Mouse (Mus musculus) left cerebral cortex, adult 18-20 months (tissue): ENCODE data around the gene Olfr61. TPM values are rescaled to one million over a fixed set of nuclear protein-coding genes. Genes with fewer than 3 reads are reported as not detected.
"Not testable (repeated sequence)": the region's sequence is repeated elsewhere in the genome, so short reads cannot be mapped to it uniquely, and the experiment has no call there.

ENCODE experiments used
- DNase-seq, 2 experiments: peaks; one replicate each; pipeline ENCODE4 v3.0.0; 2021 to 2022; ENCODE audit warnings: low spot score in 2 of 2, mixed read lengths in 1 of 2
- long read RNA-seq, 2 experiments: library from polyadenylated mRNA; stranded (forward); transcript quantifications; one replicate each; pipeline ENCODE4 v2.0.0; 2021
- total RNA-seq, 2 experiments: library from RNA; stranded (reverse); gene quantifications; 2 replicates each; pipeline ENCODE4 v1.2.3; 2021

Gene Olfr61
- not detected for total RNA-seq
- long read RNA-seq, experiment 1, result 0 reads
- long read RNA-seq, experiment 2, result 0 reads

DNA sequence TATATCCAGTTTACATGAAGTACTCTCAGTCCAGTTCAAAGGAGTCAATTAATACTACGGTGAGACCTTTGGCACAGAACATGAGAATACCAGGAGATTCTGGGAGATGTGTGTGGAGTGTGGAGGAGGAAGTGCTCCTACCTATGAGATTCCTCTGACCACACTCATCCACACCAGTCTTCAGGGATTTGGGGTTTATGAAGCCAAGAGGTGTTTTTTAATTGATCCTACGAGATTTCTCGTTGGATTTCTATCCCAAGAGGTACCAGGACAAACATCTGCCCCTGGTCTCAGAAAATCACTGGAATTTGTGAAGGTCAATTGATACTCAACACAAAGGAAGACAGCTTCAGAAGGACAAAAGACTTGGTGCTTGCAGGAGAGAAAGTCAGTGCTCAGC, at the start of gene Olfr61:
TSS of gene Olfr61 (plus strand) at position 301 of the 400 bp plus-strand sequence.
- not testable (repeated sequence) for DNase-seq

- DNase-seq, result not testable (repeated sequence)
Observed at GRCm38 (mm10) chr7:140600969-140601368, 27.8 kb upstream of the Olfr61 start, which contains the start of gene Olfr46. TSS of gene Olfr46 (plus strand) at chr7:140601269.

GRCm38 (mm10) chr7:140630559-140630958, 1.8 kb downstream of the Olfr61 start:
- DNase-seq, result no peak

- no peak for DNase-seq
Observed at GRCm38 (mm10) chr7:140646152-140646551, 17.4 kb downstream of the Olfr61 start, which contains the start of gene Olfr53. TSS of gene Olfr53 (plus strand) at chr7:140646452.

DNA sequence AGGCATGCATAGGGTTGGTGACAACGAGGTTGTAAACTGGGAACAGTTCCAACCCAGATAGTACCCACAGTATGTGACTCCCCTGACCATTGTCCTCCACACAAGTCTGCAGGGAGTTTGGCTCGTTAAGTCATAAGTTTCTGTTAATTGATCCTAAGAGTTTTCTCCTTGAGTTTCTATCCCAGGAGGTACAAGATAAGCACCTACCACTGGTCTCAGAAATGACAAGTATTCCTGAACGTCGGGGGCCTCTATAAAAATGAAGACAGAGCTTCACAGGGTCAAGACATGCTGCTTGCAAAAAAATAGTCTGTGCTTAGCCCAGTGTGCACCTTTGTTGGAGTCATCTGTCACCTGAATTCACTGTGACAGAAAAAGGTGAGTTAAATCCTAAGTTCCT, 30.9 kb downstream of the Olfr61 start, which contains the start of gene Olfr539:
TSS of gene Olfr539 (plus strand) at position 301 of the 400 bp plus-strand sequence.
- no peak for DNase-seq

DNA sequence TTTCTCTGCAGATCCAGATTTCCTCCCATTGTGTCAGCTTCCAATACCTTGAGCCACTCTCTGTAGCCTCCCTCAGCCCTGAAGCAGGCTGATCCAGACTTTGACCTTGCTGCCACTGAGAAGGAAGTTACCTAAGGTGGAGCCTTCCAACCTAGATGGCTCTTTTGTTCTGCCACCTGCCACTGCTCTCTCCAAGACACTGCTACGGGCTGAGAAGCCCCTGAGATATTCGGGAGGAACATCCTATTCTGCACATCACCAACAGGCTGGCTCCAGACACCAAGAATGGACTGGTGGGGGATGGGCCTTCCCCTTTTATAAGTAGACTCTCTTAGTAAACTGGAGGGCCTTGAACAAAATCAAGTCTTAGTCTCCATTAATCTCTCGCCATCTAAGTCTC, 41.9 kb downstream of the Olfr61 start:
- not testable (repeated sequence) for DNase-seq

DNA sequence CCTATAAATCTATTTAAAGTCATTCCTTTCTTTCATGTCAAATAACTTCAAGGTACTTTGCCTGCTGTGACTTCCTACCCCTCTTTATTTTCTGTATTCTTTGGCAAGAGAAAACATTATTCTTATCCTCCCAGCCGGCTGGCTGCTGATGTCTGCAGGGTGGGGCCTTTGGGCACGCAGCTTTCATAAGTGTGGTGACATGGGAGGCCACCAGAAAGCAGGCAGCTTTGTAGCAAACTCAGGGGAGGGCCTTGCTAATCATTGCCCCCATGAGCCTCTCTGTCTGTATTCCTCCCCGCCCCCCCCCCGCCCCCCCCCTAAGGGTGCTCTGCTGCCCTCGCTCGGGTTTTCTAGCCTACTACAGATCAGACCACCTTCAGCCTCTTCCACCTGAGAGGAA, 47.1 kb downstream of the Olfr61 start:
- no peak for DNase-seq

- not testable (repeated sequence) for DNase-seq
Observed at GRCm38 (mm10) chr7:140679591-140679990, 50.8 kb downstream of the Olfr61 start.

- no peak for DNase-seq
Observed at GRCm38 (mm10) chr7:140681651-140682050, 52.9 kb downstream of the Olfr61 start, which contains the start of gene Olfr45. TSS of gene Olfr45 (plus strand) at chr7:140681951.

Other genes starting within 250 kb of the Olfr61 start
- gene Olfr531, start 226.1 kb upstream of the Olfr61 start, total RNA-seq, result not detected
- not detected for gene Olfr532, start 207.3 kb upstream of the Olfr61 start, total RNA-seq
- gene Olfr533, start 165.6 kb upstream of the Olfr61 start, total RNA-seq, result not detected
- not detected for gene Olfr535, start 144.8 kb upstream of the Olfr61 start, total RNA-seq
- gene Olfr536, start 121.6 kb upstream of the Olfr61 start, total RNA-seq, result not detected
- not detected for gene Olfr538, start 61.1 kb upstream of the Olfr61 start, total RNA-seq
- gene Olfr46, start 27.7 kb upstream of the Olfr61 start, total RNA-seq, result under 1 TPM; 0.05 to 0.07 TPM
- gene Olfr53, start 17.5 kb downstream of the Olfr61 start, total RNA-seq, result not detected
- gene Olfr539, start 31.0 kb downstream of the Olfr61 start, total RNA-seq, result under 1 TPM; 0.05 to 0.07 TPM
- not detected for gene Olfr45, start 53.0 kb downstream of the Olfr61 start, total RNA-seq
- gene Olfr541, start 68.3 kb downstream of the Olfr61 start, total RNA-seq, result not detected
- under 1 TPM in 1 of 2 experiments, not detected in 1; 0.33 TPM for gene Cyp2e1, start 134.8 kb downstream of the Olfr61 start, total RNA-seq
- gene Syce1, start 158.9 kb downstream of the Olfr61 start, total RNA-seq, result under 1 TPM in 1 of 2 experiments, not detected in 1; 0.77 TPM
- 10 to 100 TPM; 23.3 to 29.6 TPM for gene Zfp941, start 193.2 kb downstream of the Olfr61 start, total RNA-seq
- gene Urah, start 206.0 kb downstream of the Olfr61 start, total RNA-seq, result 1 to 10 TPM; 3.3 to 5.0 TPM
- not detected for gene Scgb1c1, start 216.6 kb downstream of the Olfr61 start, total RNA-seq
- gene Odf3, start 218.8 kb downstream of the Olfr61 start, total RNA-seq, result not detected
- gene Gm45785, start 227.4 kb downstream of the Olfr61 start, total RNA-seq, result 1 to 10 TPM; 1.2 to 1.7 TPM
- 10 to 100 TPM; 70.2 to 75.0 TPM for gene Ric8a, start 228.0 kb downstream of the Olfr61 start, total RNA-seq
- 10 to 100 TPM; 23.1 to 24.5 TPM for gene Bet1l, start 228.6 kb downstream of the Olfr61 start, total RNA-seq